Mouse (Mus musculus): Measurements from ENCODE around the gene Dapl1.

Dapl1 gene

DNA sequence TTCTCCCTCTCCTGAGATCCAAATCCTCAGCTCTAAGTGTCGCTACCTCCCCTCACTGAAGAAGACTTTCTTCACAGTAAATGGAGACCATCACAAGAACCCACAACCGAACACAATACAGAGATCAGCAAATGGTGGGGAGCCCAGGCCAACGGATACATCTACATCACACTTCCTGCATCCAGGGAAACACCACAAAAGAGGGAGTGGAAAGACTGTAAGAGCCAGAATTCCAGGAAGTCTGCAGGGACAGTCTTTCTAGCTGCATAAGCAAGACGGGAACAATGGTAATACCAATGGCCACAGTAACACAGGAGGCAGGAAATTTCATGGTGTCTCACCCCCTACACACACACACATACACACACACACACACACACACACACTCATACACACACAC lies 55.3 kb downstream of the Dapl1 start:
- no peak for DNase-seq (ENCODE audit: low spot score)

DNA sequence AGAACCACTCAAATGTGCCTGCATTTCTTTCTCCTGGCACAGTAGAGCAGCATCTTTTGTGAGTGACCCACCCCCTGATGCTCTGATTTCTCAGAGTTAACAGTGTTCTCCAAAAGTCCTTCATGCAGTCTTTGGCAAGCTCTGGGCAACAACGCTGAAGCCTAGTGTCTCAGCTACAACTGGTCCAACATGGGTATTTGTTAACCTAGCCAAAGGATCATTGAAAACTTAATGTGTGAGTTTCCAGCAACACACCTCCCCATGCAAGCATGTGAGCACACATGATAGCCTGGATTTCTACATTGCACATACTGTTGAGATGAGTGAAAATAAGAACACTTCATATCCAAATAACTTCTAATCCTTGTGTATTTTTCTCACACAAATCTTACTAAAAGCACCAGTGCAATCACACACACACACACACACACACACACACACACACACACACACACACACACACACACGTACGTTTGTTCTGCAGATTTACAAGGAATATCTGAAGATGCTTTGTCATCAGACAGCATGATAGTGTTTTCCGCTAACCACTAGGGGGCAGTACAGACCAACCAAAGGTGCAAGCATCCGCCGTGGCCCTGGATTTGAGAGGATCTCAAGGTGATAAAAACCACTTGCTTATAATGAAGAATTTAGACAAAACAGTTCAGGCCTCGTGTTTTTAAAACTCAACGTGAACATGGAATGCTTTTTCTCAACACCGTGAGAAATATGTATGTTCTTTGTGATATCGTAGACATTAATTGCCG lies 56.9 kb downstream of the Dapl1 start:
- DNase-seq (ENCODE audit: low spot score), result peak; percentile 84

DNA sequence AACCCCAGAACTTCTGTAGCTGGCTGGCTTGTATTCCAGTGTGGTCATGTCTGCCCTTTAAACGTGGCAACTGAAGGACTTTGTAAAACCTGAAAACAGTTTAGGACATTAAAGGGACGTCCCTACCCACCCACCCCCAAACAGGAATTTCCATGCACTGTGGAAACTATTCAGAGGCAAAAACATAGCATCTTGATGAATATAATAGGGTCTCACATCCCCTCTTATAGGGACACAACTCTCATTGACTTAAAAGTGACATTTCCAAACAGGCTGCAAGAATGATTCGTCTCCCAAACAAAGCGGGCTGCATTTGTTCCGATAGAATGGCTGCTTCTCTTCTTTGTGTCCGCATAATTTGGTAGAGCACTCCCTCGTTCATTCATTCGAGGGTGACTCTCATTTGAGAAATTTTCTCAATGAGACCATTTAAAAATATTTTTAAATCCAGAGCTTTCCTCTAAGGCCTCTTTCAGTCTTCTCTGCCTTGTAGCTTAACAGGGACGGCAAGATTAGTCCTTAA lies 59.2 kb downstream of the Dapl1 start:
- DNase-seq (ENCODE audit: low spot score), result no peak

DNA sequence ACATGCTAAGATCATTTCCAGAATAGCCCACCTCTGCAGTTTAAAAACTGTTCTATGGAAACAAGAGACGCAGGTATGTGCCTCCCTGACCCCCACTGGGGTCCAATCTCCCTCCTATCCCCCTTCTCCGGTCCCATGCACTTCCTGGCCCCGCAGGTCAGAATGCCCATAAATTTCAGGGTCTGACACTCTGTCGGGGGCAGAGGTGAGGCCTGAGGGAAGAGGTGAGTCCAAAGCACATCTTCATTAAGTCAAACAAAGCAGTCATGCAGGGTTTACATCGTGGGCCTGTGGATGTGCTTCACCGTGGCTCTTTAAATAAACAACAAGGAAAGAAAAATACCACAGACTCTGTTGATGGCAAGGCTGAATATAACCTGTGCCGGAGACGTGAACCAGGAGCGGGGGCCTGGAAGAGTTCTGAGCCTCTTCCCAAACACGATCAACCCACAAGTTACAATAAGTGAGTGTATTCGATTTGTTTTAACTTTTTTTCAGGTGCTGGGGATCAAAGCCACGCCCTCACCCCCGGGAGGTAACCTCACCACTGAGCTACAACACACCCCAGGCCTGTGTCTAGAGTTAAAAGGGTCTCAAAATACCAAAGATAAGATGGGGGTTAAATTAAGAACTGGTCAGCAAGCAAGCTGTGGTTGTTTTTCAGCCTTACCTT lies 59.9 kb downstream of the Dapl1 start:
- no peak for DNase-seq (ENCODE audit: low spot score)

DNA sequence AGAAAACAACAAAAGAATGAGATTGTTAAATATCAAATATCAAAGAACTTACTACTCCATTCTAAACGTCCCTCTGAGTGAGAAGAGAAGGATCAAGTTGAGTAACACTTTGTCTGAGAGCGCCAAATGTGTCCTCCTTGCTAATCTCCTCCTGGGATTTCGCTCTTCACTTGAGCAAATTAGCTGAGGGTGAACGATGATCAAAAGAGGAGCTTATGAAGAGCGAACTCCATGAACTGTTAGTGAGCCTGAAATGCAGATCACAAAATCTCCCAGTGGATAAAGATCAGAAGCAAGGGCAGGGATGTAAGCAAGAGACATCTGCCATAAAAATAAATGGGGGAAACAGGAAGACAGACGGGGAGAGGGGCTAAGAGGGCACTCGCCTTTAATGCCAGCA lies 60.5 kb downstream of the Dapl1 start:
- DNase-seq (ENCODE audit: low spot score), result no peak

DNA sequence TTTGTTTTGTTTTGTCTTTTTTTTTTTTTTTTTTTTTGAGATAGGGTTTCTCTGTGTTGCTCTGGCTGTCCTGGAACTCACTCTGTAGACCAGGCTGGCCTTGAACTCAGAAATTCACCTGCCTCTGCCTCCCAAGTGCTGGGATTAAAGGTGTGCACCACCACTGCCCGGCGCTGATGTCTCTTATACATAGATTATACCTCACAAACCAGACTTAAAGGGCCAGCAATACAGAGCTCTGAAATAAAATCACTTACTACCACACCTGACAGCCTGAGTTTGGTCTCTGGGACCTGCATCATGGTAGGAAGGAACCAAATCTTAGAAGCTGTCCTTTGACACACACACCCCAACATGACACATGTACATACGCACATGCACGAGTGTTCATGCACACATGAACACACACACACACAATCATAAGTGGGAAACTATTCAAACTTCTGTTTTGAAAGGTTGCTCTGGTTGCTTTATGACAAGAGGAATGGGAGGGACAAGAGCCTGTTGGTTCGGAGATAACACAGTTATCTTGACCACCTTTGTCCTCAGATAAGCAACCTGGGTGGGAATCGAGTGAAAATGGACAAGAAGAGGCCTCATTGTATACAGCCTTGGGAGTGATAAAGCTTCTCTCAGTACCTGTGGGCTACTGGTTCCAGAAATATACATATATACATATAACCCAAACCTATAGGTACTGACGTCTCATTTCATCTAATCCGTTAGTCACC lies 63.1 kb downstream of the Dapl1 start:
- no peak for DNase-seq (ENCODE audit: low spot score)

DNA sequence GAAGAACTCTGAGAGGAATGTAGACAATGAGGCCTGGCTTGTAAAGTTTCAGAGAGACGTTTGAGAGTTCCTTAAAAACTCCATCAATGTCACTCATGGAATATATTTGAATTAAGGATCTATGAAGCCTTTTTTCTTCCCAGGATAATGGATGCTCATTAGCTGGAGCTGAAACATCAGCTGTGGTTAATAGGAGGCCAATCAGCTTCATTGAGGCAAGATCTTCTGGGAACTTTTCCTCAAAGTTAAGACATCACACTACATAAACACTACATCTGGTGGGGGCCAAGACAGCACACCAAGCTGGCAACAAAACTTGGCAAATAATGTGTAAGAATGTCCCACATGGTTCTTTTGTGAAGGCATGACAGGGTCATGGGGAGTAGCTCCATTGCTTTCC lies 68.3 kb downstream of the Dapl1 start:
- no peak for DNase-seq (ENCODE audit: low spot score)

DNA sequence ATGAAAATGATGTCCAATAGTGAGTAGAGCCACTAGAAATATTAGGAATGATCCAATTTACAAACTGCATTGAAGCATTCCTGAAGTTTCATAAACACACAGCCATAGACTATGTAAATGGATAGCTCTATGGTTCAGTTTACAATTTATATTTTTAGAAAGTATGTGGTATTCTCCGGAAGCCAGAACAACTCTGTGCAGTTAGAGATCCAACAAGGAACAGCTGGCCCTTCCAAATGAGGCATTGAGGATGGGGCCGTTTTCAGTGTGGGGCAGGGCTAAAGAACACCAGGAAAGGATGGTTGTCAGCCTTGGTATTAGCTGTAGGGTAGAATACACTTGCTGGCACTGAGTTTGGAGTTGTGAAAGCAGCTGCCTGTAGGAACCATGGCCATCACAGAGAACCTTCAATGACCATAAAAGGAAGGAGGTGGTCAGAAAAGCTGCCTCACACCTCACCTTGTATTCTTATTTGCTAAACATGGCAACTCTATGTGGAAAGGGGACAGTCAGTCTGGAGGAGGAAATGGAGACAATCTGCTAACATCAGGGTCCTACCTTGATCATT lies 70.0 kb downstream of the Dapl1 start:
- DNase-seq (ENCODE audit: low spot score), result no peak

Measured in ovary, postnatal 14 days (tissue).